Mouse (Mus musculus) frontal cortex, adult 2 months (tissue): ENCODE measurements around the gene Ddah2. TPM values are rescaled to one million over a fixed set of nuclear protein-coding genes. Genes with fewer than 3 reads are reported as not detected.

ENCODE experiments used
- DNase-seq, 2 experiments: peaks; one replicate each; pipeline ENCODE4 v3.0.0; 2022; ENCODE audit warnings: low spot score in 1 of 2; ENCODE audit errors: extremely low spot score in 1 of 2
- polyA plus RNA-seq: library from polyadenylated mRNA; depleted of rRNA; stranded (reverse); fragments of >200 nt; gene quantifications from 2 replicates; pipeline ENCODE4 v1.2.3, GENCODE M21; 2012; rRNA removed

Gene Ddah2
- polyA plus RNA-seq, result 40.8 and 42.8 TPM in 2 replicates

- peak in 1 of 2 experiments; percentile 75 for DNase-seq
Measured at GRCm38 (mm10) chr17:35058911-35059892, at the start of gene Ddah2. Gene Ddah2, plus strand, starts transcription at chr17:35059035.

- DNase-seq, result no peak
Measured at GRCm38 (mm10) chr17:35009586-35009985, 49.2 kb upstream of the Ddah2 start.

GRCm38 (mm10) chr17:35011440-35011839, 47.4 kb upstream of the Ddah2 start:
- DNase-seq, result no peak

GRCm38 (mm10) chr17:35012430-35012829, 46.4 kb upstream of the Ddah2 start:
- DNase-seq, result no peak

- no peak for DNase-seq
Measured at GRCm38 (mm10) chr17:35013221-35013620, 45.6 kb upstream of the Ddah2 start.

GRCm38 (mm10) chr17:35015296-35015695, 43.5 kb upstream of the Ddah2 start:
- no peak for DNase-seq

- peak in 1 of 2 experiments; percentile 18 for DNase-seq
Measured at GRCm38 (mm10) chr17:35016376-35016775, 42.5 kb upstream of the Ddah2 start, which contains the start of gene Vwa7. Gene Vwa7, plus strand, starts transcription at chr17:35016579.

GRCm38 (mm10) chr17:35016791-35017705, 41.8 kb upstream of the Ddah2 start:
- DNase-seq, result no peak

GRCm38 (mm10) chr17:35017706-35018030, 41.2 kb upstream of the Ddah2 start:
- no peak for DNase-seq

GRCm38 (mm10) chr17:35018171-35018570, 40.7 kb upstream of the Ddah2 start:
- DNase-seq, result no peak

GRCm38 (mm10) chr17:35019894-35020293, 38.9 kb upstream of the Ddah2 start:
- no peak for DNase-seq

- no peak for DNase-seq
Measured at GRCm38 (mm10) chr17:35020551-35020950, 38.3 kb upstream of the Ddah2 start.

GRCm38 (mm10) chr17:35021163-35021808, 37.5 kb upstream of the Ddah2 start:
- peak; percentile 57 to 94 for DNase-seq

GRCm38 (mm10) chr17:35021842-35022477, 36.9 kb upstream of the Ddah2 start:
- no peak for DNase-seq

- no peak for DNase-seq
Measured at GRCm38 (mm10) chr17:35022541-35023060, 36.2 kb upstream of the Ddah2 start.

GRCm38 (mm10) chr17:35023221-35023620, 35.6 kb upstream of the Ddah2 start:
- DNase-seq, result no peak

- DNase-seq, result no peak
Measured at GRCm38 (mm10) chr17:35023756-35024155, 35.1 kb upstream of the Ddah2 start.

GRCm38 (mm10) chr17:35024261-35024660, 34.6 kb upstream of the Ddah2 start:
- no peak for DNase-seq

- no peak for DNase-seq
Measured at GRCm38 (mm10) chr17:35024691-35025488, 33.9 kb upstream of the Ddah2 start.
